Mouse (Mus musculus) heart, adult 2 months (tissue): Measurements from ENCODE around the gene Plac1.

Experiments used
- CTCF ChIP-seq: fragments of 200-600 bp; IDR thresholded peaks from 2 replicates; pipeline ENCODE4 v1.8.1; 2022; ENCODE audit warnings: antibody characterized with exemption, mild to moderate bottlenecking, moderate library complexity
- EP300 ChIP-seq: fragments of 200-500 bp; IDR thresholded peaks from 2 replicates; pipeline ENCODE4 v1.6.1; 2011; ENCODE audit warnings: low read depth, low read length, control low read depth; ENCODE audit not compliant: insufficient read depth
- POLR2A ChIP-seq: fragments of 200-500 bp; IDR thresholded peaks from 2 replicates; pipeline ENCODE4 v1.6.1; 2011; ENCODE audit warnings: mild to moderate bottlenecking, low read depth, low read length, control low read depth; ENCODE audit not compliant: insufficient read depth

GRCm38 (mm10) chrX:53214557-53215229 lies 25.2 kb downstream of the Plac1 start:
- TF ChIP-seq POLR2A, result no peak
- no peak for TF ChIP-seq CTCF
- TF ChIP-seq EP300, result no peak
